Mouse (Mus musculus) kidney, adult 2 months (tissue): Measurements from ENCODE around the gene Klhl8.

Source experiments
- CTCF ChIP-seq: fragments of 200-500 bp; conservative IDR thresholded peaks from 2 replicates; pipeline ENCODE4 v1.5.1; 2011; ENCODE audit warnings: low read depth, mild to moderate bottlenecking, control low read depth, low read length, moderate library complexity, mixed read lengths; ENCODE audit not compliant: insufficient read depth, insufficient read length
- POLR2A ChIP-seq: fragments of 200-500 bp; IDR thresholded peaks from one replicate; pipeline ENCODE4 v1.6.1; 2011; ENCODE audit warnings: low read depth, low read length, control low read depth

DNA sequence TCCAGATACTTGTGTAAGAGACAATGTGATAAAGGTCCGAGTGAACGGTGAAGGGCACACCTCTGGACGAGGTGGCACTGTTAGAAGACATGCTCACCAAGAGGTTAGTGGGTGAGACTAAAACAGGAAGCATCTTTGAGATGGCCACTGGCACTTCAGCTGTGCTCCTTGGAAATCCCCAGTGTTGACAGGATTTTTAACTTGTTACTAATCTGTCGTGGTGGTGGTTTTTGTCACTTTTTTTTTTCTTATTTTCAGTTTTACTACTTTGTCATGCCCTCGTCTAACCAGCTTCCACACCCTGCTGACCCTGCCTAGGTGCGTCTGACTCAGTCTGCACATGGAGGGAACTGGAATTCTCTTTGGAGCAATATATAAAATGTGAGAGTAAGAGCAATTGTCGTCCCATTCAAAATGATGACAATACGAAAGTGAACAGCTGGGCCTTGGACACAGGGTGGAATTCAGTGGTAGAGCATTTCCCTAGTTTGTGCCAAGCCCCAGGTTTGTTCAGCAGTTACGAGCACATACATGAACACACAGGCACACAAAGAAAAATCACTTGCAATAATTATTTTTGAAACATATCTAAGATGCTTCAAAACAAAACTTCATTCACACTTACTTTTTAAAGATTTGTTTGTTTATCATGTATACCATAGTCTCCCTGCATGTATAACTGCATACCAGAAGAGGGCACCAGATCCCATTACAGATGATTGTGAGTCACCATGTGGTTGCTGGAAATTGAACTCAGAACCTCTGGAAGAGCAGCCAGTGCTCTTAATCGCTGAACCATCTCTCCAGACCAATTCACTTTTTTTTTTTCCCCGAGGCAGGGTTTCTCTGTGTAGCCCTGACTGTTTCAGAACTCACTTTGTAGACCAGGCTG lies 3.5 kb upstream of the Klhl8 start:
- TF ChIP-seq CTCF (no peak; the same call in 1 of the 2 replicates), POLR2A (no peak)
